17 mouse cellular contexts compared by ENCODE assay signal in genomic region chr13:73429605-73430321, GRCm38 (mm10).
"Had no signal": no experiment of that assay in that cellular context is flagged by ENCODE, and none has a peak within 500 bp of the region (broad histone marks: within the 10 kb centered on the region; RNA-seq: fewer than 3 reads in every experiment).

No protein-coding gene starts in this region.

- H3K9me3 ChIP-seq: limb, embryonic 12.5 days; limb, embryonic 15.5 days; liver, embryonic 15.5 days; neural tube, embryonic 13.5 days; stomach, embryonic 15.5 days had no signal

- H3K4me1 ChIP-seq: neural tube, embryonic 13.5 days; stomach, embryonic 15.5 days had no signal

- H3K36me3 ChIP-seq: limb, embryonic 12.5 days; limb, embryonic 15.5 days; liver, embryonic 15.5 days; neural tube, embryonic 13.5 days; stomach, embryonic 15.5 days had no signal

- H3K4me3 ChIP-seq: limb, embryonic 12.5 days; limb, embryonic 15.5 days; liver, embryonic 15.5 days; neural tube, embryonic 13.5 days; stomach, embryonic 15.5 days had no signal

- H3K27ac ChIP-seq: limb, embryonic 12.5 days; limb, embryonic 15.5 days; liver, embryonic 15.5 days; neural tube, embryonic 13.5 days; stomach, embryonic 15.5 days had no signal

- DNase-seq: kidney, postnatal 14 days; kidney, postnatal 4 days; left cerebral cortex, postnatal 4 days; lung, adult 2 months; lung, postnatal 14 days; lung, postnatal 4 days; midbrain, embryonic 14.5 days; retina, postnatal 1 day; right cerebral cortex, postnatal 25 days; spleen, adult 18-20 months; thymus, adult 18-20 months; thymus, postnatal 36 days had no signal
